Mouse (Mus musculus): ENCODE results near the gene Idnk.
"Not testable (repeated sequence)": the region's sequence is repeated elsewhere in the genome, so short reads cannot be mapped to it uniquely, and the experiment has no call there.

Idnk gene

GRCm38 (mm10) chr13:58157447-58158098 is at the start of gene Idnk:
TSS of gene Idnk (plus strand) at chr13:58157649.
- DNase-seq, result peak; percentile 85

GRCm38 (mm10) chr13:58111306-58111705 is 46.1 kb upstream of the Idnk start:
- DNase-seq, result no peak

- no peak for DNase-seq
Observed at GRCm38 (mm10) chr13:58112191-58112590, 45.3 kb upstream of the Idnk start.

DNA sequence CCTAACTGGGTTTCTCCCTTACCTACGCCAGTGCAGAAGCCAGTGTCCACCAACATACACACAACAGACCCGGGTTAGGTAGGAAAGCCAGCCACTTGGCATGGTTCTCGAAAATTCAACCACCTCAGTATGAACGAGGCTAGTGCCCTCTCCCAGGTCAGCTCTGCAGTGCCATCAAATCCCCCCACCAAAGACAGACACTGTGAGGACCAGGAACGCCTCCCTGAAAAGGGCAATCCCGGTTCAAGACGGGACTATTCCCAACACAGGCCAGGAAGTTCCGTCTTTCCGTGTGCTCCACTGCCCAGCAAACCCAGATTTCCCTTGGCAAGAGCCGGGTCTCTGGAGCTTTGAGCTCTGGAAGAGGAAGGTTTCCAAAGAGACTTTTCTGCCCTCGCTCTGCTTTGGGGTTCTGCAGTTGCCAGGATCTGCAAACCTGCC is 44.8 kb upstream of the Idnk start:
- peak; percentile 50 for DNase-seq

GRCm38 (mm10) chr13:58113061-58113900 is 44.2 kb upstream of the Idnk start, which contains the start of gene Klhl3:
TSS of gene Klhl3 (minus strand) at chr13:58113592.
- DNase-seq, result peak; percentile 75

DNA sequence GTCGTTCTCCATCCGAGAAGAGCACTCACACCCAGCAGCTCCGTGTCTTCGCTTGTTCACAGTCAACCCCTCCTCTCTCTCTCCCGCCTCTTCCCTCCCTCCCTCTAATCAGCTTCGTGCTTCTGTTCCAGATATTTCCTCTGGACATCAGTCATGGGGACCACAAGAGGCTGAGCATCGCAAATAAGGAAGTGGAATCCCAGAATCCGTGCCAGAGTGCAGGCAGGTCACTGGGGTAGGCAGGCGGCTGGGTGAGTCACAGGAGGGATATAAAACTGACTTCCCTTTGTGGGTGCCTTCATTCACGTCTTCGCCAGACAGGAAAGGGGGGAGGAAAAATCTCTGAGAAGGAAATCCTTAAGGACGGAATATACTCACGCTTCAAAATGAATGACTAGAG is 42.2 kb upstream of the Idnk start:
- DNase-seq, result no peak

- DNase-seq, result no peak
Observed at GRCm38 (mm10) chr13:58116801-58117200, 40.6 kb upstream of the Idnk start.

GRCm38 (mm10) chr13:58117318-58118017 is 40.0 kb upstream of the Idnk start:
- no peak for DNase-seq

- DNase-seq, result no peak
Observed at GRCm38 (mm10) chr13:58122786-58123297, 34.6 kb upstream of the Idnk start.

DNA sequence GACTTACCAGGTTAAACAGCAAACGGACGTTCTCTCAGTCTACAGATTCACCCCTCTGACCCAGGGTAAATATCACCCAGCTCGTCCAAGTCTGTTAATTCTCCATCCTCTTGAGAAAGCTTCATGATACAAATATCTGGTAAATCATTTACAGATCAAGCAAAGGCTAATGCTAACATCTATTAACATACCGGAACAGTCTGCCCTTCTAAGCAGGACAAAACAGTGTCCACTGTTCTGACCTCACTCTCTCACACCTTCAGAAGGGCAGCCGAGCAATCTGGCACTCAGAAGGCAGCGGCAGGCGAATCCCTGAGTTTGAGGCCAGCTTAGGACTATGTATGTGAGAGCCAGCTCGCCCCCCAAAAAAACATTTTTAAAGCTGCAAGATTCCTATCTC is 34.1 kb upstream of the Idnk start:
- DNase-seq, result no peak

DNA sequence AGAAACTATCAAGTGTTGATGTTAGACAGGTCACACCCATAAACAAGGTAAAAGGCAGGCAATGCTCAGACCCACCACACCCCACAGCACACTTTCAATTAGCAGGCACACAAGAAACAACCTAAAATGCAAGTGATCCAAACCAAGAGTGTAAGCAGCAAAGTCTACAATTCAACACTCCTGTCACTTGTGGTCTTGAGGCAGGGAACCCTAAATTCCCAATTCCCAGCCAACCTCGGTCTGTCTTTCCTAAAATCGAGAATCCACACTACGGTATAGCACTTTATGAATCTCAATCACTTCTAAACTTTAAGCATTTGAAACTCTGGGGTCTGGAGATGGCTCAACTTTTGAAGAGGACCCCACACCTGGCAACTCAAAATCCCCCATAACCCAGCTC is 33.2 kb upstream of the Idnk start:
- no peak for DNase-seq

- DNase-seq, result no peak
Observed at GRCm38 (mm10) chr13:58124989-58125388, 32.5 kb upstream of the Idnk start.

GRCm38 (mm10) chr13:58126126-58126525 is 31.3 kb upstream of the Idnk start:
- no peak for DNase-seq

DNA sequence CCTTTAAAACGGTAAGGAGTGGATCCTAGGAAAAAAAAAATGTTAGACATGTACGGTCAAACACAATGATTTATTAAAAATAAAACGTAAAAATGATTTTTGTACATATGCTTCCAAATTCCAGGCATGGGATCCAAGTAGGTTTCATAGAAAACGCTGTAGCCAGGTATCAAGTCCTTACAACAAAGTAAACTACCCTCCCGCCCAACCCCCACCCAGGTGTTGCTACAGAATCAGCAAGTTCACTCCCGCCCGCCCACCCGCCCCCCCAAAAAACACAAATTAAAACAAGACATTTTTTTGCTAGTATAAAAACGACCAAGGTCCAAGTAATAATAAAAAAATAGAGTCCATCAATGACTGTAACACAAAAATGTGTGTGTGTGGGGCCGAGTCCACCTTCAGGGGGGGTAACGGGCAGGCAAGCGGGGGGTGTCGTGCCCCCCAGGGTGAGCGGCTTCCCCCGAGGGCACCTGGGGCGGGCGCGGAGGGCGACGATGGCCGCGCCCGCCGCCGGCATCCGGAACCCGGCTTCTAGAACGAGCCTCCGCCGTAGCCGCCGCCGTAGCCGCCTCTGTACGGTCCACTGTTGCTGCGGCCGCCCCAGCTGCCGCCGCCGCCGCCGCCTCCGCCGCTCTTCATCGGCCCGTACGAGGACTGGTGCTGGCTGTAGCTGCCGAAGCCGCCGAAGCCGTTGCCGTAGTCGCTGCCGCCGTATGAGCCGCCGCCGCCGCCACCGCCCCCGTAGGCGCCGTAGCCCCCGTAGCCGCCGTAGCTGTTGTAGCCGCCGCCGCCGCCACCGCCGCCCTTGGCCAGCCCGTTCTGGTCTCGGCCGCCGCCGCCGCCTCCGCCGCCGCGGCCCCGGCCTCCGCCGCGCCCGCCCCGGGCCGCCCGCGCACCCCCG is 30.3 kb upstream of the Idnk start:
- no peak for DNase-seq

- no peak for DNase-seq
Observed at GRCm38 (mm10) chr13:58127766-58128361, 29.6 kb upstream of the Idnk start.

DNA sequence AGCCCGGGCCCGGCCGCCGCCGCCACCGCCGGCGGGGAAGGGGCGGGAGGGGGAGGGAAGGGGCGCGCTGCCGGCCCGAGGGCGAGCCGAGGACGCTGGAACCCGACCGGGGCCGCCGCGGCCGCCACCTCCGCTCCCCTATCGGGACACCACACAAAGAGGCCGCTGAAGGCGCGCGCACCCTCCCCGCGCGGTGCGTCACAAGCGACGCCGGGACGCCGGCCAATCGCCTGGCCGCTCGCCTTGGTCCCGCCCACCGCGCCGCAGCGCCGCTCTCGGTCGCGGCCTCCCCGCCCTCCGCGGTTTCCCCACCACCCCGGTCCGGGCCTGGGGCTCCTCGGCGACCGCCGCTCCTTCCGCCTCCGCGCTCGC is 29.1 kb upstream of the Idnk start, which contains the start of gene Hnrnpa0:
Gene Hnrnpa0 (minus strand): TSS at position 161 of the 372 bp plus-strand sequence.
- DNase-seq, result peak; percentile 93

- DNase-seq, result peak; percentile 98
Observed at GRCm38 (mm10) chr13:58128768-58129671, 28.4 kb upstream of the Idnk start.

DNA sequence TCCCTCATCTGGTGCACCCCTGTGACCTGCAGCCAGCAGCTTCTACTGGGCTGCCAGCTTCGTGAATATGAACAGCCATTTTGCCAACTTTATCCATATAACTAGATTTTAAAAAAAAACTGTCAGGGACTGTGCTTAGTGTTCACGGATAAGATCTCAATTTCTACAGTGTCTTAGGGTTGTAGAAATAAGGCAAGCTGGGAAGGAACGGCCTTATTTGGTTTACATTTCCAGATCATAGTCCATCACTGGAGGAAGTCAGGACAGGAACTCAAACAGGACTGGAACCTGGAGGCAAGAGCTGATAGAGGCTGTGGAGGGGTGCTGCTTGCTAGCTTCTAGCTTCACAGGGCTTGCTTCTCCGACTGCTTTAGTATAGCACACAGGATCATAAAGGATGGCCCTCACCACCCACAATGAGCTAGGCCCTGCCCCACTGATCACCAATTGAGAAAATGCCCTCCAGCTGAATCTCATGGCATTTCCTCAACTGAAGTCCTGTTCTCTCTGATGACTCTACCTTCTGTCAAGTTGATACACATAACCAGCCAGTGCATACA is 27.7 kb upstream of the Idnk start:
- DNase-seq, result no peak

- DNase-seq, result no peak
Observed at GRCm38 (mm10) chr13:58131692-58132091, 25.8 kb upstream of the Idnk start.

DNA sequence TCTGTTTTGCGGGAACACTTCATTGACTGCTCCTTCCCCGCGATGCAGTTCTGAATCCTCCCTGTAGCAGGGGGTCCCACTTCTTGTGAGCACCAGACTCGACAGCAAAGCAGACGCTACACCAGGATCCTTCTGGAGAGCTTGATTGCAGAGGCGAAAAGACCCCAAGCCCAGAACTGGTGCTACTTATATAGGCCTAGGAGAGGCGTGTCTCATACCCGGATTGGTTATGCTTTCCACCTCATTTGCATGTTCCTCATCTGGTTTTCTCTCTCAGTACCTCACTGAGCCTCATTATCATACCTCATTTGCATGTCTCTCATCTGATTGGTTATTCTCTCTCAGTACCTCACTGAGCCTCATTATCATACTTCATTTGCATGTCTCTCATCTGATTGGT is 10.8 kb upstream of the Idnk start:
- DNase-seq, result not testable (repeated sequence)

All from cerebellum, adult 11-12 months (tissue).